Comparison of ENCODE assay signal across 15 mouse cellular contexts in genomic region chr6:144336789-144337188, GRCm38 (mm10).
"Had no signal": no experiment of that assay in that cellular context is flagged by ENCODE, and none has a peak within 500 bp of the region (broad histone marks: within the 10 kb centered on the region; RNA-seq: fewer than 3 reads in every experiment).

No protein-coding gene starts in this region.

- DNase-seq: lung, adult 18-20 months; right cerebral cortex, adult 18-20 months; right cerebral cortex, postnatal 25 days; right cerebral cortex, postnatal 4 days; spleen, adult 18-20 months; thymus, adult 18-20 months; thymus, postnatal 14 days; thymus, postnatal 36 days had no signal

- H3K4me2 ChIP-seq: lung, embryonic 14.5 days had no signal

- H3K27ac ChIP-seq: midbrain, embryonic 13.5 days; midbrain, embryonic 15.5 days; neural tube, embryonic 13.5 days; neural tube, embryonic 15.5 days had no signal

- H3K4me1 ChIP-seq: neural tube, embryonic 15.5 days had no signal

- H3K27me3 ChIP-seq: midbrain, embryonic 13.5 days; midbrain, embryonic 15.5 days had no signal

- ATAC-seq: midbrain, embryonic 15.5 days had no signal

- H3K4me3 ChIP-seq: midbrain, embryonic 13.5 days; midbrain, embryonic 15.5 days; myocyte; neural tube, embryonic 13.5 days; neural tube, embryonic 15.5 days had no signal

- H3K36me3 ChIP-seq: midbrain, embryonic 10.5 days; midbrain, embryonic 15.5 days; neural tube, embryonic 13.5 days; neural tube, embryonic 15.5 days had no signal

- H3K9me3 ChIP-seq: midbrain, embryonic 15.5 days; neural tube, embryonic 15.5 days had no signal

- H3K9ac ChIP-seq: lung, embryonic 14.5 days; midbrain, embryonic 15.5 days; neural tube, embryonic 15.5 days had no signal
